Mouse (Mus musculus) CD4-positive, CD25-positive, alpha-beta regulatory T cell, adult 4 months (primary cell): ENCODE results near the gene 4930503E14Rik. TPM values are rescaled to one million over a fixed set of nuclear protein-coding genes. Genes with fewer than 3 reads are reported as not detected.
"Not testable (repeated sequence)": the region's sequence is repeated elsewhere in the genome, so short reads cannot be mapped to it uniquely, and the experiment has no call there.

Experiments
- ATAC-seq: one replicate; pipeline ENCODE4 v1.8.0; 2017
- polyA plus RNA-seq, 2 experiments: library from polyadenylated mRNA; unstranded; fragments of 100-300 nt; shearing (Covaris generic); gene quantifications; one replicate each; pipeline ENCODE4 v1.2.1; 2017

The 4930503E14Rik gene
- polyA plus RNA-seq = not detected

DNA sequence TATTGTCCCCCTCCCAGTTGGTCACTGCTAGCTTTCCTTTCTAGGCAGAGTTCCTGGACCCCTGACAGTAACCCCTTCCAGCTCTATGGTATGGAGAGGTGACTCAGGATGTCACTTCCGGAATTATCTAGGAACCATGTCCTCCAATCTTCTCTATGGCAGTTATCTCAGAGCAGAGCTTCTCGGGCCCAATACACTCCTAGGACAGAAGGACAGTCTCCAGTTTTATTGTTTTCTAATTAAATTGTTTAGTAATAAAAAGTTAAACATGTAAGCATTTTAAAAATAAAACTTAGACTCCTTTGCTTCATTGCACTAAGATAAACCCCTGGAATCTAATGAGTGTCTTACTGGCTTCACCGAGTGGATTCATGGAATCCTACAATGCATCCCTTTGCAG lies at the start of gene 4930503E14Rik:
Gene 4930503E14Rik (minus strand): TSS at position 101 of the 400 bp plus-strand sequence.
- ATAC-seq = not testable (repeated sequence)

DNA sequence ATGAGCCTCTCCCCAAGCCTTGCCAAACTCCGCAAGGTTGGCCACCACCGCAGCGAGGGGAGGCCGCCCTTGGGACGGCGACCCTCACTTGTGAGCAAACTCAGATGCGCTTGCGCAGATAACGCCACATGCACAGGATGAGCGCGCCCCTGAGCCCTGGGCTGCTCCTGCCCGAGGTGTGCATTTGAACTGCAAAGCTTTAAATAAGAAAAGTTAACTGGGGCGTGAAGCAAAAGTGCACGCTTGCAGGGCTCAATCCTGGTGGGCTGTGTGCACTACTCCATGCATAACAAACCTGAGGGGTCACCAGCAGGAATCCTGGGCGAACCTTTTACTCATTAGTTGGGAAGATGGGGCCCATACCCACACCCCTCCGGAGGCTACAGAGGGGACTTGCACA lies 35.0 kb upstream of the 4930503E14Rik start:
- no peak for ATAC-seq

DNA sequence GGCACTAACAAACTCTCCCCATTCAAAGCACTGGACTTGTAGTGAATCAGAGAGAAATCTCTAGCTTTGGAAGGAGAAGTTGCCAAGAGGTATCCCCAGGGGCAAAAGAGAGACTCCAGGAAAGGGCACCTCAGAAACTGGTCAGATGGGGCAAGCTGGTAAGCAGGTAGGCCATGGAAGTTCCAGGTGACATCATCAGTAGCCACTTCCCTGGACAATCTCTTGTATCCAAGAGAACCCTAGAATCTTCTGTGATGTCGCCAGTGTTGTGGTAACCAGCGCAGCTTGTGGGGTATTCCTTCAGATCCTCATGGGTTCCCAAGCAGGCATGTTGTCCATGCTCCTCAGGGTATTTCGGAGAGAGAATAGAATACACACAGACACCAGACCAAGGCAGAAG lies 15.7 kb downstream of the 4930503E14Rik start, which contains the start of gene Gm8212:
Gene Gm8212 (plus strand): TSS at position 301 of the 400 bp plus-strand sequence.
- not testable (repeated sequence) for ATAC-seq

DNA sequence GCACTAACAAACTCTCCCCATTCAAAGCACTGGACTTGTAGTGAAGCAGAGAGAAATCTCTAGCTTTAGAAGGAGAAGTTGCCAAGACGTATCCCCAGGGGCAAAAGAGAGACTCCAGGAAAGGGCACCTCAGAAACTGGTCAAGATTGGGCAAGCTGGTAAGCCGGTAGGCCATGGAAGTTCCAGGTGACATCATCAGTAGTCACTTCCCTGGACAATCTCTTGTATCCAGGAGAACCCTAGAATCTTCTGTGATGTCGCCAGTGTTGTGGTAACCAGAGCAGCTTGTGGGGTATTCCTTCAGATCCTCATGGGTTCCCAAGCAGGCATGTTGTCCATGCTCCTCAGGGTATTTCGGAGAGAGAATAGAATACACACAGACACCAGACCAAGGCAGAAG lies 89.5 kb downstream of the 4930503E14Rik start, which contains the start of gene Gm3327:
Gene Gm3327 (plus strand): TSS at position 301 of the 400 bp plus-strand sequence.
- not testable (repeated sequence) for ATAC-seq

Other genes with a start within 250 kb of the 4930503E14Rik start
- not detected for gene Ang6, start 211.0 kb downstream of the 4930503E14Rik start, polyA plus RNA-seq
- 1 to 10 TPM in 1 of 2 experiments, not detected in 1; 1.4 TPM for gene Ear2, start 110.6 kb downstream of the 4930503E14Rik start, polyA plus RNA-seq
- not detected for gene Gm3327, start 89.4 kb downstream of the 4930503E14Rik start, polyA plus RNA-seq
- not detected for gene Gm8212, start 15.6 kb downstream of the 4930503E14Rik start, polyA plus RNA-seq
- gene Gm8220, start 72.3 kb upstream of the 4930503E14Rik start, polyA plus RNA-seq = not detected
- gene Gm5930, start 125.3 kb upstream of the 4930503E14Rik start, polyA plus RNA-seq = not detected
- gene Gm8229, start 152.1 kb upstream of the 4930503E14Rik start, polyA plus RNA-seq = not detected
- not detected for gene Gm3371, start 197.4 kb upstream of the 4930503E14Rik start, polyA plus RNA-seq
- not detected for gene Gm8232, start 220.4 kb upstream of the 4930503E14Rik start, polyA plus RNA-seq